ENCODE assay signal across 9 mouse cellular contexts in the genomic region with DNA sequence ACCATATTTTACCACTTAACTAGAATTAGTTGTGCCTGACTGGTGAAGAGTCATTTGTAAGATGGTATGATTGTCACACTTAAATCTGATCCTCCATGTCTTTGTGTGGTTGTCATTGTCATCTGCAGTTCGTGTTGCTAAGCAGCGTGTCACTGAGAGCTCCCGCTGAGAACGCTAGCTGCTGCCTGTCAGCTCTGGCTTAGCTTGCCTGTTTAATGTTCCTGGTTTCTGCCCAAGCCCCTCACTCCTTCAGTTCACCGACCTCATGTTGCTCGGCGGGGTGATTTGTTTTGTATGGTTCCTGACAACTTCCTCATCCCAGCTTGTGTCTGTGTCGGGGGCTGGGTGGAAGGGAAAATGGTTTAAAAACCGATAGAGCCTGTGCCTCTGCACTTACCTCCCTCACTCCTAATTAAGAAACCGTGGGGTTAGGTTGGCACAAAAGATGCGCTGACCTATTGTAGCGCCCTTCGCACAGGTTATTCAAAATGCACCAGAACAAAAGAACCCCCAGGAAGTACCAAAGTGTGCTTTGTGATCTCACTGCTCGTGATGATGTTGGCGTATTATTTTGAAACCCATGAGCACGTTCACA. TPM values are rescaled to one million over a fixed set of nuclear protein-coding genes. Genes with fewer than 3 reads are reported as not detected.
A peak's percentile ranks its signal among the peaks of the same experiment; 100 is the strongest.
DNase-seq lines count a peak whose midpoint lies in the region; ATAC-seq lines count a peak whose summit lies in the region.
"Had no signal": no experiment of that assay in that cellular context is flagged by ENCODE, and none has a peak within 500 bp of the region (broad histone marks: within the 10 kb centered on the region; RNA-seq: fewer than 3 reads in every experiment).

No protein-coding gene starts in this region.

- no peak overlapping the region for H3K9ac ChIP-seq in intestine, embryonic 14.5 days (ENCODE audit: low read length)
- H3K9ac ChIP-seq in intestine, embryonic 16.5 days (ENCODE audit: low read depth, low read length): no peak overlapping the region
- peak overlapping the region; percentile 36; the same call in 1 of the 2 replicates for H3K9ac ChIP-seq in forebrain, embryonic 13.5 days
- H3K9ac ChIP-seq: embryonic facial prominence, embryonic 15.5 days had no signal

- H3K4me2 ChIP-seq in intestine, embryonic 14.5 days (ENCODE audit: low read length): no peak overlapping the region
- no peak overlapping the region for H3K4me2 ChIP-seq in intestine, embryonic 16.5 days (ENCODE audit: low read depth, low read length)
- peak overlapping the region; percentile 46 for H3K4me2 ChIP-seq in forebrain, embryonic 13.5 days
- H3K4me2 ChIP-seq: embryonic facial prominence, embryonic 15.5 days had no signal

- 40% methylated on average over 16 of the region's 16 CpGs for WGBS in intestine, embryonic 14.5 days
- 41% methylated on average over 16 of the region's 16 CpGs for WGBS in intestine, embryonic 16.5 days
- 4% methylated on average over 16 of the region's 16 CpGs for WGBS in forebrain, embryonic 13.5 days

- no peak overlapping the region for H3K4me3 ChIP-seq in intestine, embryonic 14.5 days (ENCODE audit: low read depth, low read length)
- H3K4me3 ChIP-seq in intestine, embryonic 16.5 days (ENCODE audit: low read length): no peak overlapping the region
- peak overlapping the region; percentile 19; the same call in 1 of the 2 replicates for H3K4me3 ChIP-seq in forebrain, embryonic 13.5 days
- H3K4me3 ChIP-seq: embryonic facial prominence, embryonic 15.5 days had no signal

- peak overlapping the region; percentile 38; the same call in 1 of the 2 replicates for H3K27ac ChIP-seq in intestine, embryonic 14.5 days (ENCODE audit: low read depth)
- H3K27ac ChIP-seq in intestine, embryonic 16.5 days (ENCODE audit: low read length): no peak overlapping the region
- peak overlapping the region; percentile 62 for H3K27ac ChIP-seq in forebrain, embryonic 13.5 days
- H3K27ac ChIP-seq: embryonic facial prominence, embryonic 15.5 days had no signal

- H3K9me3 ChIP-seq in intestine, embryonic 14.5 days (ENCODE audit: control insufficient read depth, low read length): no peaks in the 10 kb centered on the region
- H3K9me3 ChIP-seq in intestine, embryonic 16.5 days (ENCODE audit: control insufficient read depth, low read length): no peaks in the 10 kb centered on the region
- H3K9me3 ChIP-seq in forebrain, embryonic 13.5 days (replicated peaks): no peaks in the 10 kb centered on the region
- H3K9me3 ChIP-seq: embryonic facial prominence, embryonic 15.5 days had no signal

- no peaks in the 10 kb centered on the region for H3K27me3 ChIP-seq in intestine, embryonic 14.5 days (replicated peaks; ENCODE audit: control insufficient read depth, insufficient read depth, low read length)
- H3K27me3 ChIP-seq in intestine, embryonic 16.5 days (replicated peaks; ENCODE audit: control insufficient read depth, insufficient read depth, low read length): no peaks in the 10 kb centered on the region
- H3K27me3 ChIP-seq in forebrain, embryonic 13.5 days: no peaks in the 10 kb centered on the region
- H3K27me3 ChIP-seq: embryonic facial prominence, embryonic 15.5 days had no signal

- 0 out of 2 replicates have a peak, but pooled peaks cover 22% of the 10 kb centered on the region for H3K36me3 ChIP-seq in intestine, embryonic 14.5 days (ENCODE audit: control insufficient read depth, insufficient read depth, low read length)
- peaks cover 8% of the 10 kb centered on the region for H3K36me3 ChIP-seq in intestine, embryonic 16.5 days (ENCODE audit: control insufficient read depth, insufficient read depth, low read length)
- H3K36me3 ChIP-seq in forebrain, embryonic 13.5 days (ENCODE audit: poor library complexity, severe bottlenecking): peaks cover 11% of the 10 kb centered on the region; the same call in 1 of the 2 replicates

- no peaks in the 10 kb centered on the region; the same call in 1 of the 2 replicates for H3K4me1 ChIP-seq in intestine, embryonic 14.5 days (replicated peaks; ENCODE audit: control insufficient read depth, insufficient read depth, low read length)
- no peaks in the 10 kb centered on the region for H3K4me1 ChIP-seq in intestine, embryonic 16.5 days (ENCODE audit: control insufficient read depth, insufficient read depth, low read length)
- H3K4me1 ChIP-seq in forebrain, embryonic 13.5 days: peaks cover 27% of the 10 kb centered on the region
- H3K4me1 ChIP-seq: embryonic facial prominence, embryonic 15.5 days had no signal

- DNase-seq in intestine, embryonic 14.5 days (ENCODE audit: low spot score): no peak
- DNase-seq in brain, adult 2 months (ENCODE audit: low read depth, low spot score): peak; percentile 60
- DNase-seq in mesoderm, embryonic 11.5 days (ENCODE audit: low read depth, low spot score): peak; percentile 81
- no peak for DNase-seq in thymus, postnatal 4 days
- no peak for DNase-seq in spleen, postnatal 14 days (ENCODE audit: low spot score in 2 of 2)
- DNase-seq in adrenal gland, postnatal 36 days: no peak

- no peak for ATAC-seq in intestine, embryonic 14.5 days (replicated peaks; ENCODE audit: low FRiP score, low TSS enrichment, low read depth)
- ATAC-seq in intestine, embryonic 16.5 days: no peak
- peak; percentile 80 for ATAC-seq in forebrain, embryonic 13.5 days

RNA-seq across cellular contexts. Expression of a gene that starts 44.5 kb away (rescaled TPM):
- 9.1 and 10.9 TPM in 2 replicates for polyA plus RNA-seq in intestine, embryonic 14.5 days (2014; fragmentation: Nextera tagmentation; extraction: Ambion mirVana)
- 7.2 and 7.4 TPM in 2 replicates for polyA plus RNA-seq in intestine, embryonic 16.5 days (2015; fragmentation: Nextera tagmentation; extraction: Ambion mirVana)
- 6.0 and 7.3 TPM in 2 replicates for polyA plus RNA-seq in forebrain, embryonic 13.5 days (2015; fragmentation: Nextera tagmentation; extraction: Ambion mirVana)
- total RNA-seq in adrenal gland, postnatal 36 days (2021): 10 to 100 TPM in 1 of 2 experiments, 1 to 10 TPM in 1; 8.2 to 11.1 TPM

Comparison
In these comparisons a context has a peak if more than half of its experiments do, and no peak if none do; other contexts are left out.
1. DNase-seq: peak in brain, adult 2 months (single experiment) and mesoderm, embryonic 11.5 days (single experiment); none in intestine, embryonic 14.5 days (single experiment), thymus, postnatal 4 days (single experiment), spleen, postnatal 14 days (0 of 2) and adrenal gland, postnatal 36 days (0 of 2).